Mouse (Mus musculus): ENCODE results near the gene Eml6.
"Not testable (repeated sequence)": the region's sequence is repeated elsewhere in the genome, so short reads cannot be mapped to it uniquely, and the experiment has no call there.

Eml6 gene

DNA sequence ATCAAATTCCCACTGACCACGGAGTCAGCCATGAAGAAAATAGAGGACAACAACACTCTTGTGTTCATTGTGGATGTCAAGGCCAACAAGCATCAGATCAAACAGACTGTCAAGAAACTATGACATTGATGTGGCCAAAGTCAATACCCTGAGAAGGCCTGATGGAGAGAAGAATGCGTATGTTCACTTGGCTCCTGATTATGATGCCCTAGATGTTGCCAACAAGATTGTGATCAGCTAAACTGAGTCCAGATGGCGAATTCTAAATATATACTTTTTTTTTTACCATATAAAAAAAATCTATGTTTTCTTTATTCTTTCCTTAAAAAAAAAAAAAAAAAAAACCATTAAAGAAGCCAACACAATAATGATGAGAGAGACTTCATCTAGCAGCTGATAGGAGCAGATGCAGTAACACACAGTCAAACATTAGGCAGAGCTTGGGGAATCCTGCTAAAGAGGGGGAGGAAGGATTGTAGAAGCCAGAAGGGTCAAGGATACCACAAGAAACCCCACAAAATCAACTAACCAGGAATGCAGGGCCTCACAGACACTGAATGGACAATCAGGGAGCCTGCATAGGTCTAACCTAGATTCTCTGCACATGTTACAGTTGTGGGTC is 185.1 kb downstream of the Eml6 start:
- no peak for DNase-seq (ENCODE audit: low spot score)

DNA sequence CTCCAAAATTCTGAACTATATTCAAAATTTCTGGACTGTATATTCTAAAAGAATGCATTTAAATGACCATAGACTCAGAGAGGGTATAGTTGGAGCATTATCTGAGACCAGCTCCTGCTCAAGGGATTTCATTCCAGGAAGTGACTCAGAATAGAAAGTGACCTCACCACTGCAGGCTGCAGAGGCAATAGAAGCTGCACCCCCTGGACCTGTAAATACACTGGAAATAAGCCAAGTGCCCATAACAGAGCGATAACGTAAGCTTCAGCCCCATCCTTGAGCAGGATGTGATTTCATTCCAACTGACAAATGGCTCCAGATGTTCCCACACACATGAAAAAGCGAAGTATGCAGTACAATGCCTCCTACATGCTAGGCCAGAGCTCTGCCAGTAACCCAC is 186.1 kb downstream of the Eml6 start:
- DNase-seq (ENCODE audit: low spot score), result no peak

- no peak for DNase-seq (ENCODE audit: low spot score)
Observed at GRCm38 (mm10) chr11:29837066-29837465, 188.8 kb downstream of the Eml6 start.

GRCm38 (mm10) chr11:29827729-29828128 is 198.1 kb downstream of the Eml6 start:
- no peak for DNase-seq (ENCODE audit: low spot score)

DNA sequence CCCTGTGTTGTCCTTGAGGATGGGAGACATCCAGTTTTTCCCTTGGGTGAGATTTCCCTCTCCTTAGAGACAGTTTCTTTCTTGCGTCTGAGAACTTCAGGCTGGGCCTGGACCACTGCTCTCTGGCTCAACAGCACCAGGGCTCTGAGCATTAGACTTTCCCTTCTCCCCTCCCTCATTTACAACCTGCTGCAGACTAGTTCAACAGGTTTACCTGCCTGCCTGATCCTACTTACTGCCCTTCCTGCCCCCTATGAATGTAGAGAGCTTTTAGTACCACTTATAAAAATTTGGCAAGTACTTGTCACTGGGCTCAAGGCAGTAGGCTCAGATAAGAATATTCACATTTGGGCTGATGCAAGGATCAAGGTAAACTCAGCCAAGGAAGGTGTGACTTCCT is 199.8 kb downstream of the Eml6 start:
- no peak for DNase-seq (ENCODE audit: low spot score)

- not testable (repeated sequence) for DNase-seq (ENCODE audit: low spot score)
Observed at GRCm38 (mm10) chr11:29825271-29825718, 200.5 kb downstream of the Eml6 start, which contains the start of gene 4931440F15Rik. Gene 4931440F15Rik (minus strand): TSS chr11:29825668.

GRCm38 (mm10) chr11:29824474-29825270 is 201.2 kb downstream of the Eml6 start:
- DNase-seq (ENCODE audit: low spot score), result not testable (repeated sequence)

GRCm38 (mm10) chr11:29823141-29823540 is 202.7 kb downstream of the Eml6 start:
- DNase-seq (ENCODE audit: low spot score), result no peak

DNA sequence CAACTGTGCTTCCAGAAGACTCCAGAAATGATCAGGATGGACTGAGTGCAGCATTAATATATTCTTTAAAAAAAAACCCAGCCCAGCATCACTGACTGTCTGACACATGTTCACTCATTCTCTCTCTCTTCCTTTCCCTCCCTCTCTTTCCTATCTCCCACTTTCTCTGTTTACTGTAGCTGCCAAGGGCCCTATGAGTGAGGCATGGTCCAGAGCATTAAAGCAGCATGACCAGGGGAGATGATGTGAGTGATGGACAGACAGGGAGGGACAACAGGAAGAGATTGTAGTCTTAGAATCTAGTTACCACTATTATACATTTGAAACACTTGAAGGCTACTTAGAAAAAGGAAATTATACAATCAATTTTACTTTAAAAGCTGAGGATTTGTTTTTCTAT is 210.2 kb downstream of the Eml6 start:
- no peak for DNase-seq (ENCODE audit: low spot score)

DNA sequence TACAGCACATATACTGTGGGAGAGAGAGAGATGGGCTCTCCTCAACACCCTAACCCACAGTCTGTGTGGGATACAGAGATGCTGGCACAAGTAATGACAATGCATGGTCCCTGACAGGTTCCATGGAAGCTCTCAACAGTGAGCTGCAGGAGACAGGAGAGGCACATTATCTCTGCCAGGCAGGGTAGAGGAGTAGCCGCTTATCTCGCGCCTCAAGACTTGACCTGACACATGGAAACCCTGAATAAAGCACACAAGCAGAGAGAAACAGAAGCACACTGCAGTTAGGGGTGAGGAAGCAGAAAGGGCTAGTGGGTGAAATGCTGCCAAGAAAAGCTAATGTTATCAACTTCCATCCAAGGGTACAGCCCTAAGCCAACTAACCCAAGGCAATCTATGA is 210.6 kb downstream of the Eml6 start:
- no peak for DNase-seq (ENCODE audit: low spot score)

DNA sequence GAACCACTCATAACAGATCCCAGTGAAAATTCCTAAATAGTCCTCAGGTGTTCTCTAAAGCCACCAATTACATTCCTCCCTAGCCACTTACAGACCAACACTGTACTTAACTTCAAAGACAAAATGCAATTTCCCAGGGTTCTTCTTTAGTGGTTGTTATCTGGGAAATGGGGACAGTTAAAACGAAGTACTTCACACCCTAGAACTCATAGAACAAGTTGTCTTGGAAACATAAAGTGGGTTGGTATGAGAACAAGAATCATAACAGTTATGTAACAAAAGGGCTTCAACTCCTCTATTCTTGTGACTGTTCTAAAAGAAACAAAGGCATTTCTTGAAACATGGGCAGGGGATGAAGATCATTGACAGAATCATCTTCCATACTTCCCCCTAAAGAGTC is 212.6 kb downstream of the Eml6 start:
- DNase-seq (ENCODE audit: low spot score), result no peak

DNA sequence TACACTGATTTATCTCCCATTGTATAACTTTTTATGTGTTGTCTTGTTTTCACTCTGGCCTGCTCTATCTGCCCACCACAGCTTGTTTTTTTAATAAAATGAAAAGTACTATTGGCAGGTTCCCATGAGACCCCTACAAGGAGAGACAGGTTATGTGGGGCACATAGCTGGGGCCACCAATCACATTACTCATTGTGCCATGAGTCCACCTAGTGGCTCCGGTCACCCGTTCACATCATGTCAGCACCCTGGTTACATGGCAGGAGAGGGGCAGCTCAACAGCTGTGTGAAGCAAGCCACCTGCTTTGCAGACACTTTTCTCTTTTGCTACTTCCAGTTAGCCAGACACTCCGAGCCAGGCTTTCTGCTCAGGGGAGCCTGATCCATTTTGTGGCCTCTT is 213.4 kb downstream of the Eml6 start:
- no peak for DNase-seq (ENCODE audit: low spot score)

- DNase-seq (ENCODE audit: low spot score), result no peak
Observed at GRCm38 (mm10) chr11:29810324-29810723, 215.5 kb downstream of the Eml6 start.

DNA sequence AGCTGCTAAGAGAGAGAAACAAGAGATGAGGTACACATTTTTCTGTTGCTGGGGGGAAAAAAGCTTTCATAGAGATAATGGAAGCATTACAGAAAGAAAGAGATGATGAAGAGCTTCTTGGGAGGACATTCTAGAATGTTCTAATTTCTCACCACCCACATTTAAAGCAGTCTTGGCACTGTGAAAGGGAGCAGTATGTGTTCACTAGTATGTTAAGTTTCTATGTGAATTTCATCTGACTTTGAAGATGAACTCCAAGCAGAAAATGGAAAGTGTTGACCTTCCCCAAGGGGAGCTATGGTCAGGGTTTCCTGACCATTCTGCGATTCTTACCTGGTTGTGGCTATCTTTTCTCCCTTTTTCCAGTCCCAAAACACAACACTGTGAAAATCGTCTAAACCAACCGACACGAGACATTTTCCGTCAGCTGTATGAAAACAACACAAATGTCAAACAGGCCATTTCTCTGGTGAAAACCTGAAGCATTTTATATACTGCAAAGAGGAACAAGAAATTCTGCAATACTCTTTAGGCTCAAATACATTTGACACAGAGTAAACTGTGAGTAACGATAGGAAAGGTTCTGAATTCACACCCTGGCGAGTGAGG is 216.7 kb downstream of the Eml6 start:
- no peak for DNase-seq (ENCODE audit: low spot score)

DNA sequence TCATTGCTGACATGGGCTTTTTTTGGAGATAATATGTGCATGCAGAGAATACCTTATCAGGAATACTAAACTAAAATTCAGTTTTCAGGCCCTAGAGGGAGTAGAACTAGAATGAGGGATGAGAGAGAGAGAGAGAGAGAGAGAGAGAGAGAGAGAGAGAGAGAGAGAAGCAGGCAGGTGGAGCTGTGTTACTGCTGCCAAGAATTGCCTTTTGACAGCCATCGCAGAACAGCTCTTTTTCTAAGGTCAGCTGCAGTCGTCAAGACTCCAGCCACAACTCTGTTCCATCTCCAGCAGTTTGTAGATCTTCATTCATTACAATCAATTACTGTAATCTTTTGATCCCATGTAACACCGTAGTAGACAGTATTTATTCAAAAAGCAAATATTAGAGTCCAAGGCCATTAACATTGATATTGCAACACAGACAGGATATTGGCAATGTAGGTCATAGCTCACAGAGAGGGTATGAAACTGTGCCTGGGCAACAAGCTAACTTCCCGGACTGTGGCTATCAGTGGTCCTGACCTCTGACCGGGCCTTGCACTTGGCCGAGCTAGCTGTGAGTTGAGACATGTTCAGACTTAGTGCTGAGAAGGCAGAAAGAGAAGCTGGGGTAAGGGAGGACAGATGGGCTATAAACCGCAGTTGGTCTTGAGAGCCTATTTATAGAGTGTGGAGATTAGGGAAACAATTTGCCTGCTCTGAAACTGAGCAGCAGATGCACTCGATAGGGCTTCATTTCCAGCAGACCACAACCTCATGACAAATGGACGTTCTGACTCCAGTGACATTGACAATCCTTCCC is 217.5 kb downstream of the Eml6 start:
- no peak for DNase-seq (ENCODE audit: low spot score)

- DNase-seq (ENCODE audit: low spot score), result no peak
Observed at GRCm38 (mm10) chr11:29807325-29807724, 218.5 kb downstream of the Eml6 start.

DNA sequence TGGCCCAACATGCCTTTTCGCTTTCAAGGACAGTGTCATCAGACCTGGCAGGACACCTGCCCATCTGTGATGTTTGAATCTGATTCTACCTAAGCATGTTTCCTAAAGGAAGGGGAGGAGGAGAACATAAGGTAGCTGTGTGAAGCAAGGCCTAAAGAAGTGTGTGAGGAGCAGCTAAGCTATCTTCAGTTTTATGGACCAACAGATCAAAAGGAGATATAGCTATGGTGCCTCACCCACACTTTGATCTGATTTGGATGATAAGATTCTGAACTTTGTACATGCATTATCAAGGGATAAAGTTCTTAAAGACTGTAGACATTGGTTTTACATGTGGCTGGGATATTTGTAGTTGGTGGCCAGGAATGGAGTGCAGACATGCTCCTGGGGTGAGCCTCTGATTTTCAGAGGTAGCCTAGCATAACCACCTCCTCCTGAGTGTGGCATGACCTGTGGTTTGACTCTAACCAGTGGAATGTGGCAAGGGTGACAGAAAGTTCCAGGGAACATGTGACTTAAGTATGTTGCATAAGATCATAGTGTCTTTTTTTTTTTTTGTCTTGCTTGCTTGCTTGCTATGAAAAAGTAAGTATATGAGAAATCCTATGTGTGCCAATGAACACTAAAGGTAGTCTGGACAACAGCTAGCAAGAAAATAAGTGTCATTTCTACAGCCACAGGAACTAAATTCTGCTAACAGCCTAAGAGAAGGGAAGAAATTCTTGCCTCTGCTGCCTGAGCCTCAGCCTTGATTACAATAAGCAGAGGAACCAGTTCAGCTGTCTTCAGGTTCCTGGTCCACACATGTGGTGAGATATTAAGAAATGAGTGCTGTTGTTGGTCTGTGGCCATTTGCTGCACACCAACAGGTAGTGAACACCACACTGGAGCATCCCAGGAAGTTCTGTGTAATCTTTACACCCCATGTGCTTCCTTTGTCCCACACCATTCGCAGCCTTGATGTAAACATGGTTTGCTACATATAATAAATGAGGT is 224.1 kb downstream of the Eml6 start:
- DNase-seq (ENCODE audit: low spot score), result no peak

GRCm38 (mm10) chr11:29799839-29800238 is 226.0 kb downstream of the Eml6 start:
- no peak for DNase-seq (ENCODE audit: low spot score)

DNA sequence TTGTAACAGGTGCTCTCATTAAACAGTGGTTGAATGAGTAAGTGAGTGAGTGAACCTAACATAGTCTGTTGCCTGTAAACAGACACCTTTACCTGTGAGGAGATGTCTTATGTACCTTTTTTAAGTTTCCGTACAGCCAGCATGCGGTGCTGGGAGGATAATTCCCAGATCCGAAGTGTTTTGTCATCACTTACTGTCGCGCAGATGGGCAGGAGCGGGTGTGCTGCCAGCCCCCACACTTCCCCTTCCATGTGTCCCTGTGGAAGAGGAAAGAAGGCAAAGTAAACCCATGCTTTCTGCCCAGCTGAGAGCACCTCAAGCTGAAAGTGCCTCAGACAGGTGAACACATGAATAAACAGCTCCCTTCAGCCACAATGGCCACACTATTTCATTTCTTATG is 230.7 kb downstream of the Eml6 start:
- peak; percentile 60 for DNase-seq (ENCODE audit: low spot score)

DNA sequence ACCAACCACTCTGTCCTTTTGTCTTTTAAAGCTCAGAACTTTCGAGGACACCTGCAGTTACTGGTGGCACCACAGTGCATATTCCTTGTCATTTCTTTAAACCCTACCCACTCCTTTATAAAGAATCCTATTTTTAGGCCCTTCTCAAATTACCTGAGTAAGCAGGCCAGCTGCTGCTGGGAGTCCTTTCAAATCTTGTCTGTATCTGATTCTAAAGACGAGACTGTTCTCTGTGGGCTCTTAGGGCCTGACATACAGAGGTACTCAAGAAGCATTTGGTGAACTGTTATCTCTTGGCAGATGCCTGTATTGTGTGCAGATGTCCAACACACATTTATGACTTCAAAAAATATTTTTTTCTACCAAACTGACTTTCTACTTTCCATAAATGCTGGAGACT is 231.4 kb downstream of the Eml6 start:
- DNase-seq (ENCODE audit: low spot score), result no peak

GRCm38 (mm10) chr11:29790796-29791195 is 235.0 kb downstream of the Eml6 start:
- DNase-seq (ENCODE audit: low spot score), result no peak

All from layer of hippocampus, adult 9-10 months (tissue).